Mouse (Mus musculus): ENCODE results near the gene Dhx34. TPM values are rescaled to one million over a fixed set of nuclear protein-coding genes. Genes with fewer than 3 reads are reported as not detected.
"Not testable (repeated sequence)": the region's sequence is repeated elsewhere in the genome, so short reads cannot be mapped to it uniquely, and the experiment has no call there.

The Dhx34 gene
- total and polyA plus RNA-seq, 3 experiments = 5.8 to 13.6 TPM; not detected in 1

DNA sequence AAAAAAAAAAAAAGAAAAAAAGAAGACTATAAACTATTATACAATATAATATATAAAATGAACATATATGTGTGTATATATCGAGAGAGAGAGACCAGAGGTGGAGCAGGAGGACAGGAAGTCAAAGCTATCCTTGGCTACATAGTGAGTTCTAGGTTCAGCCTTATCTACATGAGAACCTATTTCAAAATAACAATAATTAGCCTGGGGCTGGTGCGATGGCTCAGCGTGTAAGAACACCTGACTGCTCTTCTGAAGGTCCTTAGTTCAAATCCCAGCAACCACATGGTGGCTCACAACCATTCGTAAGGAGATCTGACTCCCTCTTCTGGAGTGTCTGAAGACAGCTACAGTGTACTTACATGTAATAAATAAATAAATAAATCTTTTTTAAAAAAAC is 34.1 kb upstream of the Dhx34 start:
- H3K79me2 ChIP-seq (ENCODE audit: control insufficient read depth, insufficient read depth, low read length, poor library complexity); H3K36me3 ChIP-seq (ENCODE audit: control insufficient read depth in 1 of 2, insufficient read depth in 2 of 2, low read length in 2 of 2); H3K4me3 ChIP-seq (ENCODE audit: control insufficient read depth in 1 of 2, insufficient read depth in 1 of 2, low read depth in 2 of 2, low read length in 2 of 2); DNase-seq (ENCODE audit: low read depth, low spot score); H3K9ac ChIP-seq (ENCODE audit: control insufficient read depth, low read depth, low read length, poor library complexity, severe bottlenecking); H3K9me3 ChIP-seq (replicated peaks; ENCODE audit: insufficient read depth, low read length); H3K27ac ChIP-seq (ENCODE audit: control insufficient read depth, low read depth, low read length); H3K4me1 ChIP-seq (ENCODE audit: control insufficient read depth in 1 of 2, insufficient read depth in 2 of 2, low read length in 2 of 2); H3K27me3 ChIP-seq (ENCODE audit: control insufficient read depth in 1 of 2, insufficient read depth in 2 of 2, low read length in 2 of 2): not testable (repeated sequence)
- TF ChIP-seq TBP (IDR thresholded peaks at IDR 0.05; ENCODE audit: low read depth, low read length) = peak; percentile 87

DNA sequence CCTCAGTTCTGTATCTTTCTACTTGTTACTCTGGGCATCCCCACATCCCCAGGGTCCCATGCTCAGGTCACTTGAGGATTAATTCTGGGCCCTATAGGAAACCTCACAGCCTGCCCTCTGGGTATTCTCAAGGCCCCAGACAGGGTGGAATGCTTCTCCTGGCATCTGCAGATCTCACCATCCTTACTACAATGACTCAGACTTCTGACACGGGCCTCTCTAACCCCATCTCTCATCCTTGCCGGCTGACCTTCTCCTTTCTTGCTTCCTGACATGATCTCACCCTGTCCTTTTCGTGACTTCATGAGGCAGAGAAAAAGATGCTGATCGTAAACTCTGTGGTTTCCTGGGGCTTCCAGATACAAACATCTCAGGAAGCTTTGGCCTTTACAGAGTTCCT is 32.4 kb upstream of the Dhx34 start:
- H3K9me3 ChIP-seq (replicated peaks; ENCODE audit: insufficient read depth, low read length) = no peaks in the 10 kb centered on the region
- H3K4me3 ChIP-seq (ENCODE audit: control insufficient read depth in 1 of 2, insufficient read depth in 1 of 2, low read depth in 2 of 2, low read length in 2 of 2) = peak overlapping the region in 1 of 2 experiments; percentile 25; a peak in 1 of 4 replicates
- no peak overlapping the region for H3K27ac ChIP-seq (ENCODE audit: control insufficient read depth, low read depth, low read length)
- DNase-seq (ENCODE audit: low read depth, low spot score) = peak; percentile 28
- peak overlapping the region; percentile 25; the same call in 1 of the 2 replicates for H3K9ac ChIP-seq (ENCODE audit: control insufficient read depth, low read depth, low read length, poor library complexity, severe bottlenecking)
- H3K4me1 ChIP-seq (ENCODE audit: control insufficient read depth in 1 of 2, insufficient read depth in 2 of 2, low read length in 2 of 2) = peaks cover 0 to 2% of the 10 kb centered on the region in 2 experiments; a peak in 1 of 4 replicates
- TF ChIP-seq EP300 (IDR thresholded peaks at IDR 0.05; ENCODE audit: low read depth in 1 of 2, low read length in 2 of 2) (no peak), JUND (IDR thresholded peaks at IDR 0.05; ENCODE audit: low read depth, low read length) (no peak), POLR2AphosphoS2 (IDR thresholded peaks at IDR 0.05; ENCODE audit: low read length) (no peak), MYC (IDR thresholded peaks at IDR 0.05; ENCODE audit: low read depth, low read length) (no peak), RCOR1 (IDR thresholded peaks at IDR 0.05; ENCODE audit: low read depth, low read length) (no peak), TAL1 (IDR thresholded peaks at IDR 0.05; ENCODE audit: low read length) (no peak), MAX (IDR thresholded peaks at IDR 0.05; ENCODE audit: low read length) (no peak), CHD1 (IDR thresholded peaks at IDR 0.05; ENCODE audit: low read depth, low read length) (no peak)
- H3K27me3 ChIP-seq (ENCODE audit: control insufficient read depth in 1 of 2, insufficient read depth in 2 of 2, low read length in 2 of 2) = peaks cover 2 to 4% of the 10 kb centered on the region in 2 experiments; a peak in 3 of 4 replicates
- H3K79me2 ChIP-seq (ENCODE audit: control insufficient read depth, insufficient read depth, low read length, poor library complexity) = no peaks in the 10 kb centered on the region
- peaks cover 0 to 2% of the 10 kb centered on the region in 2 experiments; a peak in 1 of 4 replicates for H3K36me3 ChIP-seq (ENCODE audit: control insufficient read depth in 1 of 2, insufficient read depth in 2 of 2, low read length in 2 of 2)

DNA sequence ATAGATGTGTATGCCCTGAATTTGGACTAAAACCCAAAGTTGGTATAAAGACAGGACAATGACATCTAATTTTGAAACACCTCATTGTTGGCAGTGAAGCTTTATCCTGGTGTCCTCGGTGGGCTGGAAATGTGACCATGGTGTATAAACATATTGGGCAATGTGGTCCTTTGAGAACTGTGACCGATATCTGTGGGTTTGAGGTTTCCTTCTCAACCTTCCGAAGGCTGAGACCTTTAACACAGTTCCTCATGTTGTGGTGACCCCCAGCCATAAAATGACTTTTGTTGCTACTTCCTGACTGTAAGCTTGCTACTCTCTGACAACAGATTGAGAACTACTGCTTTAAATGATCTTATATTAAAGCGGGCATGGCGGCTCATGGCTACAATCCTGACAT is 28.9 kb upstream of the Dhx34 start:
- H3K79me2 ChIP-seq (ENCODE audit: control insufficient read depth, insufficient read depth, low read length, poor library complexity) = no peaks in the 10 kb centered on the region
- H3K9me3 ChIP-seq (replicated peaks; ENCODE audit: insufficient read depth, low read length) = no peaks in the 10 kb centered on the region
- no peak for DNase-seq (ENCODE audit: low read depth, low spot score)
- TF ChIP-seq UBTF (IDR thresholded peaks at IDR 0.05; ENCODE audit: borderline replicate concordance, insufficient read depth, low read depth, low read length) = no peak
- no peak overlapping the region for H3K9ac ChIP-seq (ENCODE audit: control insufficient read depth, low read depth, low read length, poor library complexity, severe bottlenecking)
- no peak overlapping the region for H3K4me3 ChIP-seq (ENCODE audit: control insufficient read depth in 1 of 2, insufficient read depth in 1 of 2, low read depth in 2 of 2, low read length in 2 of 2)
- peaks cover 0 to 2% of the 10 kb centered on the region in 2 experiments; a peak in 1 of 4 replicates for H3K4me1 ChIP-seq (ENCODE audit: control insufficient read depth in 1 of 2, insufficient read depth in 2 of 2, low read length in 2 of 2)
- no peak overlapping the region for H3K27ac ChIP-seq (ENCODE audit: control insufficient read depth, low read depth, low read length)
- peaks cover 0 to 2% of the 10 kb centered on the region in 2 experiments; a peak in 1 of 4 replicates for H3K36me3 ChIP-seq (ENCODE audit: control insufficient read depth in 1 of 2, insufficient read depth in 2 of 2, low read length in 2 of 2)
- H3K27me3 ChIP-seq (ENCODE audit: control insufficient read depth in 1 of 2, insufficient read depth in 2 of 2, low read length in 2 of 2) = peaks cover 2 to 3% of the 10 kb centered on the region in 2 experiments; a peak in 3 of 4 replicates

Measured in MEL (cell line).